Mouse (Mus musculus): ENCODE results near the gene Intu. TPM values are rescaled to one million over a fixed set of nuclear protein-coding genes. Genes with fewer than 3 reads are reported as not detected.

The Intu gene
- polyA plus RNA-seq, 1 experiment from 2014 or later, result 0.71 TPM

GRCm38 (mm10) chr3:40666861-40667719, 136.0 kb downstream of the Intu start:
- H3K4me3 ChIP-seq (ENCODE audit: low read depth, low read length), result no peak overlapping the region
- H3K9me3 ChIP-seq (replicated peaks; ENCODE audit: control insufficient read depth, low read length), result no peaks in the 10 kb centered on the region
- WGBS (ENCODE audit: insufficient replicate concordance), result 75% methylated on average over 8 of the region's 8 CpGs
- H3K27ac ChIP-seq (ENCODE audit: low read length), result no peak overlapping the region
- no peak for ATAC-seq (ENCODE audit: low read depth)
- no peaks in the 10 kb centered on the region for H3K36me3 ChIP-seq (ENCODE audit: control insufficient read depth, insufficient read depth)
- no peaks in the 10 kb centered on the region for H3K27me3 ChIP-seq (ENCODE audit: control insufficient read depth, insufficient read depth, low read depth, low read length)
- H3K4me1 ChIP-seq (ENCODE audit: control insufficient read depth, low read depth, low read length), result peaks cover 3% of the 10 kb centered on the region
- no peak overlapping the region for H3K4me2 ChIP-seq (ENCODE audit: low read depth, low read length)
- H3K9ac ChIP-seq (ENCODE audit: low read depth, low read length), result no peak overlapping the region

DNA sequence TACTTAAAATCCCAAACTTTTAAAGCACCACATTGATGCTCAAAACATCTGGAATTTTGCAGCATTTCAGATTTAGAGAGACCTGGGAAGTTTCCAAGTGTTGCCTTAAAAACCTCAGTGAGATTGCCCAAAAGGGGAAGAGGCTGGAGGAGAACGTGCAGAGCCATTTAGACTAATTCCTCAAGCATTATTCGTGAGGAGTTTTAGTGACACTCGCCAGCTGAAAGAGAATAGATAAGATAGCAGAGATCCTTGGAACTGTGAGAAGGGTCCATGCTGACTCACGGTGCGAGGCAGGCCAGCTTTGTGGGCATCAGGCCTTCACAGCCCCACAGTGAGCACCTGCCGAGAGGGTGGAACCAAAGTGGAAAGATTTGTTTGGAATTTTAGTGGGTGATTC, 137.8 kb downstream of the Intu start:
- H3K4me3 ChIP-seq (ENCODE audit: low read depth, low read length), result no peak overlapping the region
- 17% methylated on average over 6 of the region's 6 CpGs for WGBS (ENCODE audit: insufficient replicate concordance)
- no peak overlapping the region for H3K4me2 ChIP-seq (ENCODE audit: low read depth, low read length)
- no peaks in the 10 kb centered on the region for H3K36me3 ChIP-seq (ENCODE audit: control insufficient read depth, insufficient read depth)
- H3K9me3 ChIP-seq (replicated peaks; ENCODE audit: control insufficient read depth, low read length), result no peaks in the 10 kb centered on the region
- ATAC-seq (ENCODE audit: low read depth), result no peak
- peaks cover 3% of the 10 kb centered on the region for H3K4me1 ChIP-seq (ENCODE audit: control insufficient read depth, low read depth, low read length)
- H3K27me3 ChIP-seq (ENCODE audit: control insufficient read depth, insufficient read depth, low read depth, low read length), result no peaks in the 10 kb centered on the region
- H3K27ac ChIP-seq (ENCODE audit: low read length), result no peak overlapping the region
- no peak overlapping the region for H3K9ac ChIP-seq (ENCODE audit: low read depth, low read length)

DNA sequence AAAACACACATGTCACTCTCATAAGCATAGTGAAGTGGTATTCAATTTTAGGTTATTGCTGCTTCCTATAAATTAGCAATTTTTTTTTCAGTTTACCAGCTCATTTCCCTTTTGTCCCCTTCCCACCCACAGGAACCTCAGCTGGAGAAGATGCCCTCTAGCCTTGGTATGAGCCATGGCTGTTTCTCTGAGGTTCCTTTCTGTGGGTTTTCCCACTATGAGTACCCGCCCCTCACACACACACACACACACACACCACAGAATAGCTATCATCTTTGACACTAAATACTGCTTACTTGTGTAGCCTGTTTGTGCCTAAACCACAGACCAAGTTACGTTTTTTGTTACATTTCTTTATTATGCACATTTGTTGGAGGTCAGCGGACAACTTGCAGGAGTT, 138.3 kb downstream of the Intu start:
- WGBS (ENCODE audit: insufficient replicate concordance), result 70% methylated on average over 3 of the region's 3 CpGs
- ATAC-seq (ENCODE audit: low read depth), result no peak
- Histone ChIP-seq H3K9ac (ENCODE audit: low read depth, low read length) (no peak overlapping the region), H3K27me3 (ENCODE audit: control insufficient read depth, insufficient read depth, low read depth, low read length) (no peaks in the 10 kb centered on the region), H3K4me3 (ENCODE audit: low read depth, low read length) (no peak overlapping the region), H3K36me3 (ENCODE audit: control insufficient read depth, insufficient read depth) (no peaks in the 10 kb centered on the region), H3K27ac (ENCODE audit: low read length) (no peak overlapping the region), H3K9me3 (replicated peaks; ENCODE audit: control insufficient read depth, low read length) (no peaks in the 10 kb centered on the region), H3K4me1 (ENCODE audit: control insufficient read depth, low read depth, low read length) (peaks cover 3% of the 10 kb centered on the region), H3K4me2 (ENCODE audit: low read depth, low read length) (no peak overlapping the region)

DNA sequence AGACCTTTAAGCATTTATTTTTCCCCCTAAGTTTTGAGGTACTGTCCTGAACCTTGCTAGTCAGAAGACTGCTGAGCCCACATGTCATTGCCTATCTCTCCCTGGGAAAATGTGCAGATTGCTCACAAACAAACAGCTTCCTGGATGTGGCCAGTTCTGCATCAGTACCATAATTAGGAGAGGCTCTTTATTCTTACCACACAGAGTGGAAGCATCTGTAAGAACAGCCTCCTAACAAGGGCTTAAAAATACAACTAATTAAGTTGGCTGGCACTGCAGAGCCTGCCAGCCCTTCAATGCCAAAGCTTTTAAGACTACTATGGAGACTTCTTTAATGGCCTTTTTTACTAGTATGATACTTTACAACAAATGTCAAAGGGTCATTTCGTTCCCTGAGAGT, 142.4 kb downstream of the Intu start:
- Histone ChIP-seq H3K9ac (ENCODE audit: low read depth, low read length) (no peak overlapping the region), H3K27ac (ENCODE audit: low read length) (no peak overlapping the region), H3K4me3 (ENCODE audit: low read depth, low read length) (no peak overlapping the region), H3K4me2 (ENCODE audit: low read depth, low read length) (no peak overlapping the region), H3K36me3 (ENCODE audit: control insufficient read depth, insufficient read depth) (no peaks in the 10 kb centered on the region), H3K9me3 (replicated peaks; ENCODE audit: control insufficient read depth, low read length) (no peaks in the 10 kb centered on the region), H3K27me3 (ENCODE audit: control insufficient read depth, insufficient read depth, low read depth, low read length) (no peaks in the 10 kb centered on the region), H3K4me1 (ENCODE audit: control insufficient read depth, low read depth, low read length) (peaks cover 3% of the 10 kb centered on the region)
- WGBS (ENCODE audit: insufficient replicate concordance), result 58% methylated on average over 1 of the region's 1 CpGs
- ATAC-seq (ENCODE audit: low read depth), result no peak

DNA sequence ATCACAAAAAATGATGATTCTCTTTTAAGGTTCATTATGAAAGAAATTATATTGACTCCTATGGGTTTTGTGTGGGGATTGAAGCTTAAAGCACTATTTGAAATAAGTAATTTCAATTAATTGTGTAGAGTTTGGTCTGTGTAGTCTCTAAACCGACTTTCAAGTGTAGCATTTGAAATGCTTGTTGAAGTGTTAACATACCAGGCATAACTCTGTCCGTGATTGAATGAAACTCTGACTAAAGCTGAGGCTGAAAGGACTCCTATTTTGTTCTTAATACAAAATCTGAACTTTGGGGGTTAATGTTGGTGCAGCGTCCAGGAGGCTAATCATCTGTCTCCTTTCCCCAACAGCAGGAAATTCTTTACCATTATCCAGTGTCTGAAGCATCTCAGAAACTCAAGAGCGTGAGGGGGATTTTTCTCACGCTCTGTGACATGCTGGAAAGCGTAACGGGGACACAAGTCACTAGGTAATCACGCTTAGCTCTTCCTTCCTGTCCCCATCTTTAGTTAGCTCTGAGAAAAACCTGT, 143.9 kb downstream of the Intu start:
- Histone ChIP-seq H3K9me3 (replicated peaks; ENCODE audit: control insufficient read depth, low read length) (no peaks in the 10 kb centered on the region), H3K4me2 (ENCODE audit: low read depth, low read length) (no peak overlapping the region), H3K27me3 (ENCODE audit: control insufficient read depth, insufficient read depth, low read depth, low read length) (no peaks in the 10 kb centered on the region), H3K4me3 (ENCODE audit: low read depth, low read length) (no peak overlapping the region), H3K27ac (ENCODE audit: low read length) (no peak overlapping the region), H3K4me1 (ENCODE audit: control insufficient read depth, low read depth, low read length) (no peaks in the 10 kb centered on the region), H3K9ac (ENCODE audit: low read depth, low read length) (no peak overlapping the region), H3K36me3 (ENCODE audit: control insufficient read depth, insufficient read depth) (no peaks in the 10 kb centered on the region)
- no peak for ATAC-seq (ENCODE audit: low read depth)
- 60% methylated on average over 8 of the region's 8 CpGs for WGBS (ENCODE audit: insufficient replicate concordance)

GRCm38 (mm10) chr3:40678856-40679255, 147.8 kb downstream of the Intu start:
- ATAC-seq (ENCODE audit: low read depth), result no peak
- Histone ChIP-seq H3K9ac (ENCODE audit: low read depth, low read length) (no peak overlapping the region), H3K9me3 (replicated peaks; ENCODE audit: control insufficient read depth, low read length) (no peaks in the 10 kb centered on the region), H3K27ac (ENCODE audit: low read length) (no peak overlapping the region), H3K4me1 (ENCODE audit: control insufficient read depth, low read depth, low read length) (no peaks in the 10 kb centered on the region), H3K27me3 (ENCODE audit: control insufficient read depth, insufficient read depth, low read depth, low read length) (no peaks in the 10 kb centered on the region), H3K4me2 (ENCODE audit: low read depth, low read length) (no peak overlapping the region), H3K36me3 (ENCODE audit: control insufficient read depth, insufficient read depth) (no peaks in the 10 kb centered on the region), H3K4me3 (ENCODE audit: low read depth, low read length) (no peak overlapping the region)
- WGBS (ENCODE audit: insufficient replicate concordance), result 74% methylated on average over 1 of the region's 1 CpGs

GRCm38 (mm10) chr3:40682404-40682803, 151.3 kb downstream of the Intu start:
- ATAC-seq (ENCODE audit: low read depth), result no peak
- H3K36me3 ChIP-seq (ENCODE audit: control insufficient read depth, insufficient read depth), result no peaks in the 10 kb centered on the region
- H3K27me3 ChIP-seq (ENCODE audit: control insufficient read depth, insufficient read depth, low read depth, low read length), result no peaks in the 10 kb centered on the region
- H3K9me3 ChIP-seq (replicated peaks; ENCODE audit: control insufficient read depth, low read length), result no peaks in the 10 kb centered on the region
- WGBS (ENCODE audit: insufficient replicate concordance), result 63% methylated on average over 11 of the region's 11 CpGs
- H3K27ac ChIP-seq (ENCODE audit: low read length), result no peak overlapping the region
- H3K4me1 ChIP-seq (ENCODE audit: control insufficient read depth, low read depth, low read length), result no peaks in the 10 kb centered on the region
- H3K4me3 ChIP-seq (ENCODE audit: low read depth, low read length), result no peak overlapping the region
- H3K4me2 ChIP-seq (ENCODE audit: low read depth, low read length), result no peak overlapping the region
- no peak overlapping the region for H3K9ac ChIP-seq (ENCODE audit: low read depth, low read length)

DNA sequence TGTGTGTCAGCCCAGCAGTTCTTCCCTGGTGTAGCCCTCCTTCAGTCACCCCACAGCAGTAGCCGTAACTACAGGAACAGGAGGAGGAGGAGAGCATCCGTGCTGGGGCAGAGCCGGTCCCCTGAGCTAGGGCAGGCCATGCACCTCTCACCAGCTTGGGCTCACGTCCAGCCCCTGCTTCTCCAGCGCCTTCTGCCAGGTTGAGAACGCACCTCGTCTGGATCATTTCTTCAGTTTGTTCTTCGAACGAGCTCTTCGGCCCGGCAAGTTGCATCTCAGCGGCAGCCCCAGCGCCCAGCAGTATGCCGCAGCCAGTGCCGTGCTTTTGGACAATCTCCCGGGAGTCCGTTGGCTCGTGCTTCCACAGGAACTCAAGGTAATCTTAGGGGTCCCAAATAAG, 152.1 kb downstream of the Intu start:
- no peaks in the 10 kb centered on the region for H3K27me3 ChIP-seq (ENCODE audit: control insufficient read depth, insufficient read depth, low read depth, low read length)
- H3K4me1 ChIP-seq (ENCODE audit: control insufficient read depth, low read depth, low read length), result no peaks in the 10 kb centered on the region
- H3K4me2 ChIP-seq (ENCODE audit: low read depth, low read length), result no peak overlapping the region
- H3K36me3 ChIP-seq (ENCODE audit: control insufficient read depth, insufficient read depth), result no peaks in the 10 kb centered on the region
- no peak overlapping the region for H3K4me3 ChIP-seq (ENCODE audit: low read depth, low read length)
- 72% methylated on average over 18 of the region's 18 CpGs for WGBS (ENCODE audit: insufficient replicate concordance)
- no peak overlapping the region for H3K27ac ChIP-seq (ENCODE audit: low read length)
- H3K9ac ChIP-seq (ENCODE audit: low read depth, low read length), result no peak overlapping the region
- ATAC-seq (ENCODE audit: low read depth), result no peak
- H3K9me3 ChIP-seq (replicated peaks; ENCODE audit: control insufficient read depth, low read length), result no peaks in the 10 kb centered on the region

- Histone ChIP-seq H3K36me3 (ENCODE audit: control insufficient read depth, insufficient read depth) (no peaks in the 10 kb centered on the region), H3K9ac (ENCODE audit: low read depth, low read length) (no peak overlapping the region), H3K4me2 (ENCODE audit: low read depth, low read length) (no peak overlapping the region), H3K27ac (ENCODE audit: low read length) (no peak overlapping the region), H3K4me1 (ENCODE audit: control insufficient read depth, low read depth, low read length) (no peaks in the 10 kb centered on the region), H3K9me3 (replicated peaks; ENCODE audit: control insufficient read depth, low read length) (no peaks in the 10 kb centered on the region), H3K27me3 (ENCODE audit: control insufficient read depth, insufficient read depth, low read depth, low read length) (no peaks in the 10 kb centered on the region), H3K4me3 (ENCODE audit: low read depth, low read length) (no peak overlapping the region)
- WGBS (ENCODE audit: insufficient replicate concordance), result 59% methylated on average over 3 of the region's 3 CpGs
- no peak for ATAC-seq (ENCODE audit: low read depth)
These were observed 154.9 kb downstream of the Intu start for GRCm38 (mm10) chr3:40685855-40686515.
